Mouse (Mus musculus) embryonic facial prominence, embryonic 10.5 days (tissue): ENCODE data around the gene Itfg2. TPM values are rescaled to one million over a fixed set of nuclear protein-coding genes. Genes with fewer than 3 reads are reported as not detected.

Source experiments
- DNase-seq: peaks from one replicate; pipeline ENCODE4 v3.0.0-alpha.2; 2017; ENCODE audit warnings: low spot score
- H3K27ac ChIP-seq: fragments of 300-500 bp; sonication (generic); replicated peaks from 2 replicates; pipeline ENCODE4 v1.5.1; 2016; ENCODE audit warnings: mild to moderate bottlenecking
- H3K27me3 ChIP-seq: fragments of 300-500 bp; sonication (generic); replicated peaks from 2 replicates; pipeline ENCODE4 v1.6.1; 2016; ENCODE audit warnings: low read depth, mild to moderate bottlenecking; ENCODE audit not compliant: poor library complexity, severe bottlenecking
- H3K36me3 ChIP-seq: fragments of 300-500 bp; sonication (generic); replicated peaks from 2 replicates; pipeline ENCODE4 v1.6.1; 2016; ENCODE audit warnings: mild to moderate bottlenecking, moderate library complexity
- H3K4me1 ChIP-seq: fragments of 300-500 bp; sonication (generic); 2 replicates; pipeline ENCODE4 v1.6.1; 2016
- H3K4me3 ChIP-seq: fragments of 300-500 bp; sonication (generic); 2 replicates; pipeline ENCODE4 v1.5.1; 2016; ENCODE audit warnings: mild to moderate bottlenecking, moderate library complexity
- H3K9me3 ChIP-seq: fragments of 300-500 bp; sonication (generic); 2 replicates; pipeline ENCODE4 v1.6.1; 2016; ENCODE audit warnings: mild to moderate bottlenecking
- WGBS: fragments of 180-500 bp; shearing (Covaris S2); methylation state at CpG from one replicate; pipeline ENCODE4 v1.1.7; 2016; 5-methylcytosine and 5-hydroxymethylcytosine counted together
- polyA plus RNA-seq: library from polyadenylated mRNA; unstranded; fragments of >200 nt; fragmentation: Nextera tagmentation; extraction: Ambion mirVana; gene quantifications from 2 replicates; pipeline ENCODE4 v1.2.1, GENCODE M21; 2016

The Itfg2 gene
- polyA plus RNA-seq, 1 experiment from 2014 or later = 39.0 TPM

GRCm38 (mm10) chr6:128429300-128429699, 4.6 kb upstream of the Itfg2 start:
- H3K4me3 ChIP-seq = no peak overlapping the region
- no peaks in the 10 kb centered on the region for H3K27me3 ChIP-seq
- DNase-seq = no peak
- no peak overlapping the region for H3K27ac ChIP-seq
- peaks cover 73% of the 10 kb centered on the region for H3K36me3 ChIP-seq
- 96% methylated on average over 2 of the region's 2 CpGs for WGBS
- 0 out of 2 replicates have a peak, but pooled peaks cover 3% of the 10 kb centered on the region for H3K4me1 ChIP-seq
- H3K9me3 ChIP-seq = no peaks in the 10 kb centered on the region

GRCm38 (mm10) chr6:128427571-128427970, 2.8 kb upstream of the Itfg2 start:
- no peak overlapping the region for H3K27ac ChIP-seq
- no peaks in the 10 kb centered on the region for H3K27me3 ChIP-seq
- H3K9me3 ChIP-seq = no peaks in the 10 kb centered on the region
- DNase-seq = no peak
- H3K36me3 ChIP-seq = peaks cover 56% of the 10 kb centered on the region
- H3K4me1 ChIP-seq = peaks cover 7% of the 10 kb centered on the region; the same call in 1 of the 2 replicates
- WGBS = 93% methylated on average over 5 of the region's 5 CpGs
- no peak overlapping the region for H3K4me3 ChIP-seq

GRCm38 (mm10) chr6:128425046-128425445, 315 bp upstream of the Itfg2 start:
- 19% methylated on average over 9 of the region's 9 CpGs for WGBS
- H3K27ac ChIP-seq = peak overlapping the region; percentile 98
- H3K36me3 ChIP-seq = peaks cover 38% of the 10 kb centered on the region
- no peaks in the 10 kb centered on the region for H3K27me3 ChIP-seq
- H3K4me3 ChIP-seq = peak overlapping the region; percentile 72
- peaks cover 7% of the 10 kb centered on the region; the same call in 1 of the 2 replicates for H3K4me1 ChIP-seq
- DNase-seq = no peak
- no peaks in the 10 kb centered on the region for H3K9me3 ChIP-seq

- no peak for DNase-seq
- Histone ChIP-seq H3K27me3 (no peaks in the 10 kb centered on the region), H3K4me1 (peaks cover 7% of the 10 kb centered on the region; the same call in 1 of the 2 replicates), H3K9me3 (no peaks in the 10 kb centered on the region), H3K27ac (peak overlapping the region; percentile 98), H3K4me3 (peak overlapping the region; percentile 72), H3K36me3 (peaks cover 32% of the 10 kb centered on the region)
- WGBS = 53% methylated on average over 16 of the region's 16 CpGs
Observed at GRCm38 (mm10) chr6:128423496-128424268, 1.0 kb downstream of the Itfg2 start.

GRCm38 (mm10) chr6:128421480-128421879, 3.3 kb downstream of the Itfg2 start:
- Histone ChIP-seq H3K4me1 (peaks cover 7% of the 10 kb centered on the region; the same call in 1 of the 2 replicates), H3K4me3 (no peak overlapping the region), H3K9me3 (no peaks in the 10 kb centered on the region), H3K36me3 (peaks cover 29% of the 10 kb centered on the region), H3K27me3 (no peaks in the 10 kb centered on the region), H3K27ac (no peak overlapping the region)
- DNase-seq = no peak
- WGBS = 88% methylated on average over 3 of the region's 3 CpGs

- peaks cover 7% of the 10 kb centered on the region; the same call in 1 of the 2 replicates for H3K4me1 ChIP-seq
- H3K4me3 ChIP-seq = no peak overlapping the region
- no peak for DNase-seq
- H3K9me3 ChIP-seq = no peaks in the 10 kb centered on the region
- no peak overlapping the region for H3K27ac ChIP-seq
- WGBS = 97% methylated on average over 2 of the region's 2 CpGs
- no peaks in the 10 kb centered on the region for H3K27me3 ChIP-seq
- peaks cover 31% of the 10 kb centered on the region for H3K36me3 ChIP-seq
Observed at GRCm38 (mm10) chr6:128421036-128421435, 3.7 kb downstream of the Itfg2 start.

GRCm38 (mm10) chr6:128418076-128418475, 6.7 kb downstream of the Itfg2 start:
- no peak for DNase-seq
- Histone ChIP-seq H3K9me3 (no peaks in the 10 kb centered on the region), H3K4me1 (no peaks in the 10 kb centered on the region), H3K27ac (no peak overlapping the region), H3K27me3 (no peaks in the 10 kb centered on the region), H3K36me3 (peaks cover 57% of the 10 kb centered on the region), H3K4me3 (no peak overlapping the region)
- WGBS = 91% methylated on average over 1 of the region's 1 CpGs

GRCm38 (mm10) chr6:128416169-128416568, 8.6 kb downstream of the Itfg2 start:
- 93% methylated on average over 5 of the region's 5 CpGs for WGBS
- no peaks in the 10 kb centered on the region for H3K27me3 ChIP-seq
- H3K4me3 ChIP-seq = no peak overlapping the region
- no peak overlapping the region for H3K27ac ChIP-seq
- H3K9me3 ChIP-seq = no peaks in the 10 kb centered on the region
- H3K4me1 ChIP-seq = no peaks in the 10 kb centered on the region
- peaks cover 74% of the 10 kb centered on the region for H3K36me3 ChIP-seq
- no peak for DNase-seq

GRCm38 (mm10) chr6:128411115-128411514, 13.6 kb downstream of the Itfg2 start:
- WGBS = 23% methylated on average over 3 of the region's 3 CpGs
- Histone ChIP-seq H3K9me3 (no peaks in the 10 kb centered on the region), H3K4me3 (no peak overlapping the region), H3K27me3 (no peaks in the 10 kb centered on the region), H3K36me3 (peaks cover 96% of the 10 kb centered on the region), H3K27ac (no peak overlapping the region), H3K4me1 (no peaks in the 10 kb centered on the region)
- DNase-seq = peak; percentile 81

GRCm38 (mm10) chr6:128410305-128410704, 14.4 kb downstream of the Itfg2 start:
- H3K4me1 ChIP-seq = no peaks in the 10 kb centered on the region
- peaks cover 95% of the 10 kb centered on the region for H3K36me3 ChIP-seq
- DNase-seq = no peak
- WGBS = 95% methylated on average over 13 of the region's 13 CpGs
- H3K4me3 ChIP-seq = no peak overlapping the region
- no peaks in the 10 kb centered on the region for H3K27me3 ChIP-seq
- no peak overlapping the region for H3K27ac ChIP-seq
- H3K9me3 ChIP-seq = no peaks in the 10 kb centered on the region

GRCm38 (mm10) chr6:128408544-128409125, 16.1 kb downstream of the Itfg2 start:
- Histone ChIP-seq H3K27ac (no peak overlapping the region), H3K4me3 (no peak overlapping the region), H3K27me3 (no peaks in the 10 kb centered on the region), H3K36me3 (peaks cover 79% of the 10 kb centered on the region), H3K4me1 (no peaks in the 10 kb centered on the region), H3K9me3 (no peaks in the 10 kb centered on the region)
- no peak for DNase-seq
- 87% methylated on average over 7 of the region's 7 CpGs for WGBS

GRCm38 (mm10) chr6:128404708-128405107, 20.0 kb downstream of the Itfg2 start:
- H3K36me3 ChIP-seq = peaks cover 40% of the 10 kb centered on the region
- peaks cover 4% of the 10 kb centered on the region for H3K4me1 ChIP-seq
- no peak for DNase-seq
- no peaks in the 10 kb centered on the region for H3K9me3 ChIP-seq
- H3K27ac ChIP-seq = no peak overlapping the region
- H3K4me3 ChIP-seq = no peak overlapping the region
- 60% methylated on average over 5 of the region's 5 CpGs for WGBS
- H3K27me3 ChIP-seq = no peaks in the 10 kb centered on the region
